Mouse (Mus musculus) E14TG2a.4 (cell line): ENCODE measurements around the gene Cfl1.

Experiments used
- CTCF ChIP-seq: conservative IDR thresholded peaks from 2 replicates; pipeline ENCODE4 v1.5.1; 2014; ENCODE audit warnings: low read length
- NANOG ChIP-seq: IDR thresholded peaks from 2 replicates; pipeline ENCODE4 v1.6.1; 2014; ENCODE audit warnings: borderline replicate concordance, low read length, mixed read lengths
- POU5F1 ChIP-seq: IDR thresholded peaks from 2 replicates; pipeline ENCODE4 v1.6.1; 2014; ENCODE audit warnings: low read length, borderline replicate concordance

DNA sequence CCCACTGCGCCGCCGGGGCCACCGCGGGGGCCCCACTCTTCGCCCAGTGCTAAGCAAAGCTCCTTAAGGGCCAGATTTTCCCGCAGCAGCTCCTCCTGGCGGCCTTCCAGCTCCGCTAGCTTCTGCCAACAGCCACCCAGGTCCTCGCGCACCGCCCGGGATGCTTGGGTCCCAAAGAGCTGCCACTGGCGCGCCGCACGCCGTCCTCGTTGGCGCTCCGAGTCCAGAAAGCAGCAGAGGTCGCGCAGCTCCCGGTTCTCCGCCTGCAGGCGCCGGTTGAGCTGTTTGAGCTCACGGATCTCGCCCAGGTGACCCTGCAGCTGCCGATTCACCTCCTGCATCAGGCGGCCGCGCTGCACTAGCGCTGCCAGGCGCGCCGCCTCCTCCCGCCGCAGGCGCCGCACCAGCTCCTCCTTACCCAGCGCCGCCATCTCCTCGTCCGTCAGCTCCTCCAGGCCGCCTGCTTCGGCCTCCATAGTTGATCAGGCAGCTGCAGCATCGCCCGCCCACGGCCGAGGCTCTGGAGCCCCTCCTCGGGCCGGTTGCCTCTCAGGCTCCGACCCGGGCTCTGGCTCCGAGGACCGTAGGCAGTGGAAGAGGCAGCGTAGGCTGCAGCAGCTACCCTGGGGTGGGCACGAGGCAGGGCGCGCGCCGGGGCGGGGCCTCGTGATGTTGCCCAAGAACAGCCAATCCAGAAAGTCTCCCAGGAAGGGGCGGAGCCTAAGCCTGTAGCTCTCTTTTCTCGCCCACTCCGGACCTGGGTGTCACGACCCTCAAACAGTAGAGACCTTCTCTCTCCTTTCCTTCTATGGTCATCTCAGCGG, 33.1 kb upstream of the Cfl1 start:
- TF ChIP-seq CTCF = no peak
- TF ChIP-seq NANOG = no peak
- TF ChIP-seq POU5F1 = no peak
